Mouse (Mus musculus): Measurements from ENCODE around the gene Sema4b.

GRCm38 (mm10) chr7:80216566-80216965 lies 29.9 kb downstream of the Sema4b start:
- no peak for TF ChIP-seq CHD2 (IDR thresholded peaks at IDR 0.05; ENCODE audit: low read depth, low read length)
- TF ChIP-seq HCFC1 (IDR thresholded peaks at IDR 0.05; ENCODE audit: borderline replicate concordance, insufficient read depth, low read length), result no peak
- TF ChIP-seq ZC3H11A (IDR thresholded peaks at IDR 0.05; ENCODE audit: borderline replicate concordance, low read depth, low read length), result no peak
